Mouse (Mus musculus) left cerebral cortex, adult 11 months (tissue): ENCODE measurements around the gene Parg.

Experiments
- DNase-seq: peaks from one replicate; pipeline ENCODE4 v3.0.0; 2022; ENCODE audit warnings: low spot score

Gene Parg

DNA sequence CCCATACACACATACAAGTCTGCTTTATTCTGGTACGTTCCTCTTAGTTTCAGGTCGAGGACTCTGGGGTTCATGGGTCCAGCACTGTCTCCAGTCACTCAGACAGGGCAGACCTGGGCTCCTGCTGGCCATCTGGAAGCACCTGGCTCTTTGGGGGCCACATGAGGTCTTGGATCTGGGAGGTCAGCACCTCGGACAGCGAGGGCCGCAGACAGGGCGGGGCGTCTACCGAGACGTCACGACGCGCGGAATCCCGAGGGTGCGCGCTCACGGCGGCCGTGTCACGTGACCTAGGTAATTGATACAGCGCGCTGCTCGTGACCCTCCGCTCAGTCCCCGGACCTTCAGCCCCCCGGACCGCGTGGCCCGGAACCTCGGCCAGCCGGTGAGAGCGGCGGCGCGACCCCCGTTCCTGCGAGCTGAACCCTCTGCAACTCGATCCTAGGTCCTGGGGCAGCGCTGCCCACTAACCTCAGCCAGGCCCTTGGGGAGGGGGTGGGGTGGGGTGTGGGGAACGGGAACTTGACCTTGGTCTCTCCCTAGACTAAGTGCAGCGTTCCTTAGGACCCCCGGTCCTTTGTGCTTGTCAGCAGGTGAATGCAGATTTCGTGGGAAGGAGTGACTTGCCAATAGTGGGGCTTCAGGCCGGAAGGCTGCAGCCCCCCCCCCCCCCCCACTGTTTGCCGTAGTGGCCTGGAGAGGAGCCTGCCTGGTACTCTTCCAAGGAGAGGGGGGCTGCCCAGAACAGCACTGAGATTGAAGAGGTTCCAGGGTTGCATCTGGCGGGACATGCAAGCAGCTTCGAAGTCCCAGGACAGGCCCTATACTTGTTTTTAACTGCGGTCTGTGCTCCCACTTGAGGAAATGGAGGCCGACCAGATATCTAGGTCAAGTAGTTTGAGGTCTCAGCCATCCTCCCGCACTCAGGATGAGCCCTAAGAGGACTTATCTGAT lies 120.3 kb downstream of the Parg start, which contains the start of gene Ogdhl:
Gene Ogdhl, plus strand, starts transcription at position 288 of the 954 bp plus-strand sequence.
- DNase-seq = peak; percentile 68

DNA sequence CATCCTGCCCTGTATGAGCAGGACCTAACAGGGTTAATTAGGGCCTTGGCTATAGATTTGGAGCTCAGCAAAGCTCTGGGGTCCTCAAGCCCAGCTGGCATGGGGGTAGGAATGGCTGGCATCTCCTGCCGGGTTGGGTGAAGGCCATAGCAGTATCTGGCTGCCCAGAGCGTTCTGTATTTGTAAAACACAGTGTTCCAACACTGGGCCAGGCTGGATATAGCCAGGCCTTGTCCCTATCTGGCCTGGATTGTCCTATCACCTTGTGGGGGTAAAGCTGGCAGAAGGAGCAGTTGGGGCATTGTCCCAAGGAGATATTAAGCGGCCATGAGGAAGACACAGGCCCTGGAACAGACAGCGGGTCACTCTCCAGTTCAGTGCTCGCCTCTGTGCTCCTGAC lies 121.5 kb downstream of the Parg start:
- DNase-seq = no peak

DNA sequence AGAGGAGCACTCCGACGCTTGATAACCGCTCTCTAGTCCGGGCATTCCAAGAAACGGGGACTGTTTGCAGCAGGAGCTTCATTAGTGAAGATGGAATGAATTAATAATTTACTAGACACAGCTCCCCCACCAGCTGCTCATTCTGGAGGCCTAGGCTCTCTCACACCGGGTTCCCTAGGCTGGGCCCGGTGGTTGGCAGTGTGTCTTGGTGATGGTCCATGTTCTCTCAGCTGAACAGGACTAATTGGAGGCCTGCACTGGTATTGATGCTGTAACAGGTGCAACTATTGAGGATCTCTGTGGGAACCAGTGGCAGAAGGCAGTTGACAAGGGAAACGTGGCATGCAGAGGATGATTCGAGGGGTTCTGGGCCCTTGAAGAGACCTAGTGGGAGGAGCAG lies 125.6 kb downstream of the Parg start:
- DNase-seq = no peak

DNA sequence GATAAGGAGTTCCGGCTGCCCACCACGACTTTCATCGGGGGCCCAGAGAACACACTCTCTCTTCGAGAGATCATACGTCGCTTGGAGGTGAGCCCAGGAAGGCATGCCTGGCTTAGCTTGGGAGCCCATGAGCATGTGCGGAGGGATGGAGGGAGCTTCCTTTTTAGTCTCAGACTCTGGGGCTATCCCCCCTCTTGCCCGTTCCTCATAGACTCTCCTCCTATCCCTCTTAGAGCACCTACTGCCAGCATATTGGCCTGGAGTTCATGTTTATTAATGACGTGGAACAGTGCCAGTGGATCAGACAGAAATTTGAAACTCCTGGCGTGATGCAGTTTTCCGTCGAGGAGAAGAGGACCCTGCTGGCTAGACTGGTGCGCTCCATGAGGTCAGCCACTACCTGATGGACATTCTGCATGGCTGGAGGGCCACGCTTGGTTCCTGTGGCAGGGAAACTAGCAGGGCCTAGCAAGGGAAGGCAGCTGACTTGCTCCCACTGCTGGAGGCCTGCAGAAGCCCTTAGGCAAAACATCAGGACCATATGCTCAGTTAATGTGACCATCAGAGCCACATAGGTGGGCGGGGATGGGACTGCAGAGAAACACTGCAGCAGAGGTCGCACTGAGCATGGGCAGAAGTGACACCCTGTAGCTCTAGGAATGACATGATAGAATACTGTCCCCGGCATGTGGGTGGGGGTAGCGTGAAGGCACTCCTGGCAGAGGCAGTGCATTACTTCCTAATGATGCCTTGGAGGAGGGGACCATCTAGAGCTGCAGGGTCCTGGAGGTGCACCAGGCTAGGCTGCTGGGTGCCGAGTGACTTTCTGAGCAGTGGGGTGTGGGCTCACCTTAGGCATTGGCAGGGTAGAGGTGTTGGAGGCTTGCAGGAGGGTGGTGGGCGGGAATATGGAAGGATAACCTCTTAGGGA lies 131.0 kb downstream of the Parg start:
- no peak for DNase-seq

DNA sequence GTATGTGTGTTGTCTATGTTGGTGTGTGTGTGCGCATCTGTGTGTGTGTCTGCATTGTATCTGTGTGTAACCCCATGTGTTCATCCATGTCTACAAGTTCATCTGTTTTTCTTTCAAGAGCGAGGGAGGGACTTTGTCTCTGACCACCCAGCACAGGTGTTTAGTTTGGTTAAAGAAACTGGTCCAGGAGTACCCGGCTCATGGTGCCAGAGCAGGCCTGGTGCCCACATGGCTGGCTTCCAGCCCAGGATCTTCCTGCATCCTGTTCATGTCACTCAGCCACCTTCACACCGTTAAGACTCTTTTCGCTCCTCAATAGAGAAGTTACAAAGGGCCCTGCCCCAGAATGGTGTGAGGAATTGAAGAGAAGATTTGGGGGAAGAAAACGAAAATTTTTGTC lies 134.3 kb downstream of the Parg start:
- DNase-seq = no peak

DNA sequence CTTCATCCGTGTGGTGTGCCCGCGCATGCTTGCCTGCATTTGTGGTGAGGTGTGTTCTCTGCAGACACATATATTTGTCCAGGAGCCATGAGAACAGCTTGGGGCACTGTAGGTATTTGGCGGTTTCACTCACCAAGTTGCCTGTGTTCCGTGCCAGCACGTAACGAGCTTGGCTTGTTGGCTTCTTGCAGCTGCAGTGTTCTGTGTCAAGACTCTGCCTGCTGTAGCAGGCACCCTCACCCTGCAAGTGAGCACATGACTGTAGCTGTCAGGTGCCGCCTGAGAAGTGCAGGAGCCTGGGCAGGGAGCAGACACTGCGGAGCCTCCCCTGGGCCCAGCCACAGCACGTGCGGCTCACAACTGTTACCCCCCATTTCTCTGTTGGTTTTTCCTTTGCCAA lies 134.8 kb downstream of the Parg start:
- DNase-seq = no peak

DNA sequence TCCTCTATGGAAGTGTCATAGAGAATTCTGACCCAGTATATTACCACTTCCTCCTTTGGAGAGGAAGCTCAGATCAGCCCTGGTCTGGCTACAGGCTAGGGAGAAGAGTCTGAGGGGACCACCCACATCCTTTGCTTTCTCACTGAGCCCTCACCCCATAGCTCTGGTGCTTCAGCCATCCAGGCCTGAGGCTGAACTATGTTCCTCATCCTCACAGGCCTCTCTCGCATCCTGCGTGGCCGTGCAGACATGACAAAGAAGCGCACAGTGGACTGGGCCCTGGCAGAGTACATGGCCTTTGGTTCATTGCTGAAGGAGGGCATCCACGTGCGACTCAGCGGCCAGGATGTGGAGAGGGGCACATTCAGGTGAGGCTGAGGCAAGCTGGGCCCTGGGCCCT lies 140.1 kb downstream of the Parg start:
- DNase-seq = no peak

DNA sequence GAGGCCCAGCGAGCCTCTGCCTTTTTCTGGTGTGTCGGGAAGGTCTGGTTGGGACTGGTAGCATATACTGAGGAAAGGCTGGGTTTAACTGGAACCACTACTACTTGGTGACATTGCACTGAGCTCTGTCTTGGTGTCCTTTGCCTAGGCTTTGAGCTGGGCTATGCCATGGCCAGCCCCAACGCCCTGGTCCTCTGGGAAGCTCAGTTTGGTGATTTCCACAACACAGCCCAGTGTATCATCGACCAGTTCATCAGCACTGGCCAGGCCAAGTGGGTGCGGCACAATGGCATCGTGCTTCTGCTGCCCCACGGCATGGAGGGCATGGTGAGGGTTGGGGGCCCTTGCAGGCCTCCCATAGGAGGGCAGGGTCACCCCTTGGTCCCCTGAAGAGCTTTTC lies 142.4 kb downstream of the Parg start:
- DNase-seq = no peak

DNA sequence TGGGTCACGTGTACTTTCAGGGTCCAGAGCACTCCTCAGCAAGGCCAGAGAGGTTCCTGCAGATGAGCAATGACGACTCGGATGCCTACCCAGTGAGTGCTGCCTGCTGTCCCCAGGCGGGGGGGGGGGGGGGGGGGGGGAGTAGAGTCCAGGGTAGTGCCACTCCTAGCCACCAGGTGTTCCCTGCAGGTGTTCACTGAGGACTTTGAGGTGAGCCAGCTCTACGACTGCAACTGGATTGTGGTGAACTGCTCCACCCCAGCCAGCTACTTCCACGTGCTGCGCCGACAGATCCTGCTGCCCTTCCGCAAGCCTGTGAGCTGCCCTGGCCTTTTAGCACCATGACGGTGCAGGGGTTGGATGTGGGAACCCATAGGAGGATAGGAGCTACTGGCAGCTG lies 142.9 kb downstream of the Parg start:
- DNase-seq = no peak
